Mouse (Mus musculus): Measurements from ENCODE around the gene Tsc1. TPM values are rescaled to one million over a fixed set of nuclear protein-coding genes. Genes with fewer than 3 reads are reported as not detected.

Gene Tsc1
- total RNA-seq, 2 experiments from 2014 or later: 13.0 to 20.0 TPM

DNA sequence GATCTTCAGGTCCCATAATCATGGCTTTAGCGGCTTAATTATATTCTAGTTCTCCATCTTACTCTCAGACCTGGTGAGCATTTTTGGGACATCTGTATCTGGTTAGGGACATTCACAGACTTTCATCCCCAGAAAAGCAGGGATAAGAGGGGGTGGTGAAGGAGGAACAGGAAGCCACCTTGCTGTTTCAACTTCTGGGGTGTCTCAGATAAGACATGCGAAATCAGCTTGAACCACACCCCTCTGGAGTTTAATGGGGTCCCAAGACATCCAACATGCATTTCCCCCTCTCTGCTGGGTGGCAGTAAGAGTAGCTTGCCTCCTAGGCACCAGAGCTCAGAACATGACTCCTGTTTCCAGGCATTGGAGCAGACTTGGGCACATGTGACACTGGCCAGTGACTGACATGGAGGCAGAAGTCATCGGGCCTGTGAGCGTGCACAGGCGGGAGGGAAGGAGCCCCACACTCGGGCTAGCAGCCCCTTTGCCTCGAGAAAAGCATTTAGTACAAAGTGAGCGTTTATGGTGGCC lies 65.1 kb downstream of the Tsc1 start:
- ATAC-seq (replicated peaks; ENCODE audit: low FRiP score, poor library complexity, severe bottlenecking): no peak

DNA sequence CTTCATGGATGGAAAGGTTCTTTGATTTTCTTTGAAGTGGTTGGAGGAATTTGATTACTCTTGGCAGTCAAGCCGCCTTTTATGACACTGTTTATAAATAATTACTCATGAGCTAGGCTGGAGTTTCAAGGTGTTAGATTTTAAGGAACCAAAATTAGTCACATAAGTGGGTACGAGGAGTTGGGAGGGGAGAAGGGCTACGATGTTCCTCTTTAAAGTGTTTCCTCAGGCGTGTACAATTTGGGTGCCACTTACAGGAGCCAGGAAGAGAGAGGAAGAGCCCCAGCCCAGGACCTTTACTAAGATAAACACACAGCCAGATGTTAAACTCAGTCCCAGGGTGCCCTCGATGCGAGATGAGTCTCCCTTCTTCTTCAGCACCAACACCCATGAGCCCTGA lies 65.8 kb downstream of the Tsc1 start:
- ATAC-seq (replicated peaks; ENCODE audit: low FRiP score, poor library complexity, severe bottlenecking): no peak

DNA sequence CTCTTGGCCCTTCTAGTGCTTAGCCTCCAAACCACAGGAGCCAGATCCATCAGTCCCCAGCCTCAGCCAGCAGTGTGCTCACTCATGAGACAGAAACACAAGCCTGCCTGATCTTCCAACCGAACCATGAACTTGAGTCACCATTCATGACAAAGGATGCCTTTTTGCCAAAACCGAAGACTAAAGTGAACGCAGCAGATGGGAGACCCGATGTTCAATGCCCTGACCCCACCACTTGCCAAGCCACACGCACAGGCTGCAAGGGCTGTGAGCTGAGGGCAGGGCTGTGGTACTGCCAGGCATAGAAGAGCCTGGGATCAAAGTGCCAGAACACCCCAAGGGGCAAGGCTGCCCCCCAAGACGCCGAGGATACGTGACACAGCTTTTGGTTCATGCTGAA lies 72.0 kb downstream of the Tsc1 start:
- no peak for ATAC-seq (replicated peaks; ENCODE audit: low FRiP score, poor library complexity, severe bottlenecking)

DNA sequence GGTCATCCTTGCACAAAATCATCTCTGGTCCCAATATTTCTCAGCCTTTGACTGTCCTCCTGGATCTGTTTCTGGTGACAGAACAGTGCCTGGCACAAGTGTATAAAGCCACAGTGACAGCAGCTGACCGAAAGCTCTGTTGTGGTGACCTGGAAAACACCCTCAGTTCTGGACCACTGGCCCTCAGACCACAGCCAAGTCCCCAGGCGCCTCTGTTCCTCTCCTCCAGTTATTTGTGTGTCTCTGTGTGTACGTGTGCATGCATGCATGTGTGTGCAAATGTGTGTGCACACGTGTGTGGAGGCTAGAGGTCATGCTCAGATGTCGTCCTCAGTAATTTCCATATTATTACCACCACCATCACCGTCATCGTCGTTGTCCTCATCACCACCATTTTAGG lies 81.4 kb downstream of the Tsc1 start:
- no peak for ATAC-seq (replicated peaks; ENCODE audit: low FRiP score, poor library complexity, severe bottlenecking)

DNA sequence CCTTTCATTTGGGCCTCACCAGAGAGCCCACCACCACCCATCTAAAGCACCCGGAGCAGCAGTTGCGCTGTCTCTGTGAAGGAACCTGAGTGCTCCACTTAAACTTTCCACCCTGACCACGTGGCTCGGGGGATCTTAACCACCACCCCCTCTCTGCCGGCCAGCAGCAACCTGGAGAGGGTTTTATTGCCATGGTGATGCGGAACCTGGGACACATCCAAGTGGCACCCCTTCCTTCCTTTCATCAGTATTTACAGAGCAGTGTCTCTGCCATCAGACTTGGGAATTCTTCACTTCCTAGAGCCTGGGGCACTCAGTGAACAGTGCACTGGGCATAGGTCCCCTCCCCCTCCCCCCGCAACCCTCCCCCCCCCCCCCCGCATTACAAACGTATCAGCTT lies 82.9 kb downstream of the Tsc1 start:
- ATAC-seq (replicated peaks; ENCODE audit: low FRiP score, poor library complexity, severe bottlenecking): no peak

DNA sequence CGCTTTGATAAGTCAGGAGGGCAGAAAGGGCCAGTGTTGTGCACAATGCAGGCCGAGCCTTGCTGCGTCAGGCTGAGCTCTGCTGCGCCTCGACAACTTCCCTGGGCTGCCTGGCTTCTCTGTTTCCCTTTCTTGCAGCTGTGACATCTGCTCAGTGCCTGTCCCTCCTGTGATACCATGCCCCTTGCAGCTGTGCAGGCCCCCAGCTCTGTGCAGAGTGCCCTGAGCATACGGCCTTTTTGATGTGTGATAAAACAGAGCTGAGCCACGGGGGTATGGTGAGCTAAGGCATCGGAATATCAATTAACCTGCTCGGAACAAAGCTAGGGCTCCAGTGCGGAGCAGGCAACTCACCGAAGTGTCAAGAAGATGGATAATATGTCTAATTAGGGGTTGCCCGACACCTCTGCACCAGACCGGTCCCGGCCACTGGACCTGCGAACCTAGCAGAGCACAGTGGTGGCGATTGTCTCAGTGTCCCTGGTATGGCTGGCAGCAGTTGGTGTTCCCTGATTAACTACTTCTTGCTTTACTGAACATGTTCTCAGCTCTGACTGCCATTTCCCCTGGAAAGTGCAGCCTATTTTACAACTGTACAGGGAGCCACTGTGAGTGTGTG lies 86.9 kb downstream of the Tsc1 start:
- no peak for ATAC-seq (replicated peaks; ENCODE audit: low FRiP score, poor library complexity, severe bottlenecking)

DNA sequence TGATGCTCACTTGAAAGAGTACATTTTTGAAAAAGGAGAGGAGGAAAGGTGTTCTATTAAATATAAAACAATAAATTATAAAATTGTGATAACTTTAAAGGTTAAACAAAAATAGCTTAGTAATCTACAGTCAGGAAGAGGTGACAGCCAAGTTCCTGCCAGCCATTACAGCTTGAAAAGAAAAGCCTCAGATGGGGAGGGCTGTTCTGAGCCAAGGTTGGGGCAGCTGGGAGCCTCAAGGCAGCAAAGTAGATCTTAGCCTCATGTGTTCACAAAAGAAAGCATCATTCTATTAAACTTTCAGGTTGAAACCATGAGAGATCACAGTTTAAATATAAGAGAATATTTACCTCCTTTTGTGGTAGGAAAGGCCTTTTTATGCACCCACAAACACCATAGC lies 89.6 kb downstream of the Tsc1 start:
- no peak for ATAC-seq (replicated peaks; ENCODE audit: low FRiP score, poor library complexity, severe bottlenecking)

DNA sequence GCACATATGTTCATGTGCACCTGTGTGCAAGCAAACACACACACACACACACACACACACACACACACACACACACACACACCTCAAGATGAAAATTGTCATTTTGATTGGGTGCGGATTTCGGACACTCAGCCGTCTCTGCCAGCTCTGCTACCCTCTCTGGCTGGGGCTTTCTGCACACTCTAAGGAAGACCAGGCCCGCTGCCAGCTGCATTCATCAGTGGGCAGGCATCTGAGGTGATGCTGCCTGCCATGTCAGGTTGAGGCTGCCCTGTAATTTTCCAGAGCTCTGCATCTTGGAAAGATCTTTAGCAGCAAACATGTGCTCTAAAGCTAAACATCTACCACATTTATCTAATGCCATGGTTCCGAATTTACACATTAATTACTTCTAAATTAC lies 96.1 kb downstream of the Tsc1 start:
- ATAC-seq (replicated peaks; ENCODE audit: low FRiP score, poor library complexity, severe bottlenecking): no peak

DNA sequence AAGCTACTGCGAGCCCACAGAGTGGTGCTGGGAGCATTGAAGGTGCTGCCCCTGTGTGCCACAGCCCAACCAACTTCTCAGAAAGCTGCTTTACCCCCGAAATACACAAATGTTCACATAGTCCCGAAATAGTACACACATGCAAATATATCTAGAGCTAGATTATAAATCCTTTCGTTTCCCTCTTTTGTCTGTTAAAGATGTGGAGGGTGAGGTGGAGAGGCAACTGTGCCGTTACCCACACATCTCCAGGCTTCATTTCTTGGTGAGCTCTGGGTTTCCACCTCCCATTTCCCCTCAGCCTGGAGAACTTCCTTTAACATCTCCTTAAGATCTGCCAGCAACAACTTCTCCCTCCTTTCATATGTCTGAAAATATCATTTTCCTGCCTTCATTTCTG lies 99.1 kb downstream of the Tsc1 start:
- ATAC-seq (replicated peaks; ENCODE audit: low FRiP score, poor library complexity, severe bottlenecking): no peak

Other genes starting within 250 kb of the Tsc1 start
- gene Ppp1r26, start 194.4 kb upstream of the Tsc1 start, total RNA-seq (2015; ENCODE audit: low replicate concordance): not detected in 2 replicates
- not detected in 2 replicates for gene Ppp1r26, start 194.4 kb upstream of the Tsc1 start, total RNA-seq (2017; ENCODE audit: low replicate concordance)
- not detected in 2 replicates for gene 1700007K13Rik, start 174.9 kb upstream of the Tsc1 start, total RNA-seq (2015; ENCODE audit: low replicate concordance)
- not detected in 2 replicates for gene 1700007K13Rik, start 174.9 kb upstream of the Tsc1 start, total RNA-seq (2017; ENCODE audit: low replicate concordance)
- 8.0 and 8.3 TPM in 2 replicates for gene Mrps2, start 173.2 kb upstream of the Tsc1 start, total RNA-seq (2015; ENCODE audit: low replicate concordance)
- 2.3 and 5.9 TPM in 2 replicates for gene Mrps2, start 173.2 kb upstream of the Tsc1 start, total RNA-seq (2017; ENCODE audit: low replicate concordance)
- gene Gbgt1, start 144.3 kb upstream of the Tsc1 start, total RNA-seq (2015; ENCODE audit: low replicate concordance): 2.9 TPM in 1 of 2 replicates, not detected in the other
- gene Gbgt1, start 144.3 kb upstream of the Tsc1 start, total RNA-seq (2017; ENCODE audit: low replicate concordance): 0.39 and 4.9 TPM in 2 replicates
- not detected in 2 replicates for gene Gm10134, start 135.1 kb upstream of the Tsc1 start, total RNA-seq (2015; ENCODE audit: low replicate concordance)
- not detected in 2 replicates for gene Gm10134, start 135.1 kb upstream of the Tsc1 start, total RNA-seq (2017; ENCODE audit: low replicate concordance)
- 0.36 and 0.84 TPM in 2 replicates for gene Ralgds, start 128.1 kb upstream of the Tsc1 start, total RNA-seq (2015; ENCODE audit: low replicate concordance)
- gene Ralgds, start 128.1 kb upstream of the Tsc1 start, total RNA-seq (2017; ENCODE audit: low replicate concordance): 0.90 and 0.98 TPM in 2 replicates
- gene Cel, start 77.8 kb upstream of the Tsc1 start, total RNA-seq (2015; ENCODE audit: low replicate concordance): not detected in 2 replicates
- gene Cel, start 77.8 kb upstream of the Tsc1 start, total RNA-seq (2017; ENCODE audit: low replicate concordance): not detected in 2 replicates
- gene Gtf3c5, start 57.5 kb upstream of the Tsc1 start, total RNA-seq (2015; ENCODE audit: low replicate concordance): 17.2 and 22.3 TPM in 2 replicates
- 11.0 and 15.3 TPM in 2 replicates for gene Gtf3c5, start 57.5 kb upstream of the Tsc1 start, total RNA-seq (2017; ENCODE audit: low replicate concordance)
- 123 and 130 TPM in 2 replicates for gene Gfi1b, start 19.2 kb upstream of the Tsc1 start, total RNA-seq (2015; ENCODE audit: low replicate concordance)
- gene Gfi1b, start 19.2 kb upstream of the Tsc1 start, total RNA-seq (2017; ENCODE audit: low replicate concordance): 77.8 and 88.3 TPM in 2 replicates
- not detected in 2 replicates for gene Spaca9, start 58.5 kb downstream of the Tsc1 start, total RNA-seq (2015; ENCODE audit: low replicate concordance)
- gene Spaca9, start 58.5 kb downstream of the Tsc1 start, total RNA-seq (2017; ENCODE audit: low replicate concordance): not detected in 2 replicates
- gene Ak8, start 58.9 kb downstream of the Tsc1 start, total RNA-seq (2015; ENCODE audit: low replicate concordance): 0.84 TPM in 1 of 2 replicates, not detected in the other
- gene Ak8, start 58.9 kb downstream of the Tsc1 start, total RNA-seq (2017; ENCODE audit: low replicate concordance): 0.26 TPM in 1 of 2 replicates, not detected in the other
- gene Gtf3c4, start 199.1 kb downstream of the Tsc1 start, total RNA-seq (2015; ENCODE audit: low replicate concordance): 4.7 and 6.7 TPM in 2 replicates
- 5.7 and 7.8 TPM in 2 replicates for gene Gtf3c4, start 199.1 kb downstream of the Tsc1 start, total RNA-seq (2017; ENCODE audit: low replicate concordance)
- 9.4 TPM in 1 of 2 replicates, not detected in the other for gene Ddx31, start 199.2 kb downstream of the Tsc1 start, total RNA-seq (2015; ENCODE audit: low replicate concordance)
- 0.68 and 3.2 TPM in 2 replicates for gene Ddx31, start 199.2 kb downstream of the Tsc1 start, total RNA-seq (2017; ENCODE audit: low replicate concordance)